Mouse (Mus musculus) limb, embryonic 11.5 days (tissue): ENCODE results near the gene Adgrf1. TPM values are rescaled to one million over a fixed set of nuclear protein-coding genes. Genes with fewer than 3 reads are reported as not detected.

Experiments
- ATAC-seq: fragments of 200-750 bp; cut with Nextera tagmentation; 2 replicates; pipeline ENCODE4 v1.8.0; 2017; ENCODE audit warnings: low read depth; ENCODE audit not compliant: insufficient number of reproducible peaks, low FRiP score, low TSS enrichment
- DNase-seq: peaks from one replicate; pipeline ENCODE4 v3.0.0-alpha.2; 2015; ENCODE audit warnings: low spot score
- H3K27ac ChIP-seq: fragments of 300-500 bp; sonication (generic); replicated peaks from 2 replicates; pipeline ENCODE4 v1.5.1; 2014; ENCODE audit warnings: low read depth, mild to moderate bottlenecking, low read length
- H3K27me3 ChIP-seq: fragments of 300-500 bp; sonication (generic); 2 replicates; pipeline ENCODE4 v1.6.1; 2014; ENCODE audit warnings: mild to moderate bottlenecking, low read length, mixed read lengths; ENCODE audit not compliant: control insufficient read depth, insufficient read depth
- H3K36me3 ChIP-seq: fragments of 300-500 bp; sonication (generic); 2 replicates; pipeline ENCODE4 v1.6.1; 2014; ENCODE audit warnings: mild to moderate bottlenecking, low read length, moderate library complexity, mixed read lengths; ENCODE audit not compliant: control insufficient read depth, insufficient read depth
- H3K4me1 ChIP-seq: fragments of 300-500 bp; sonication (generic); 2 replicates; pipeline ENCODE4 v1.6.1; 2014; ENCODE audit warnings: low read length, mixed read lengths; ENCODE audit not compliant: control insufficient read depth, insufficient read depth
- H3K4me2 ChIP-seq: fragments of 300-500 bp; sonication (generic); 2 replicates; pipeline ENCODE4 v1.6.1; 2014; ENCODE audit warnings: low read depth, mild to moderate bottlenecking, moderate library complexity; ENCODE audit not compliant: severe bottlenecking
- H3K4me3 ChIP-seq: fragments of 300-500 bp; sonication (generic); 2 replicates; pipeline ENCODE4 v1.5.1; 2014; ENCODE audit warnings: low read depth, low read length
- H3K9ac ChIP-seq: fragments of 300-500 bp; sonication (generic); 2 replicates; pipeline ENCODE4 v1.6.1; 2014; ENCODE audit warnings: mild to moderate bottlenecking, low read length
- H3K9me3 ChIP-seq: fragments of 300-500 bp; sonication (generic); 2 replicates; pipeline ENCODE4 v1.6.1; 2016; ENCODE audit warnings: low read length; ENCODE audit not compliant: control insufficient read depth
- WGBS: fragments of 180-500 bp; shearing (Covaris S2); extraction: QIAGEN DNeasy Blood & Tissue Kit; methylation state at CpG from one replicate; pipeline ENCODE4 v1.1.7; 2014; 5-methylcytosine and 5-hydroxymethylcytosine counted together
- polyA plus RNA-seq: library from polyadenylated mRNA; unstranded; fragments of >200 nt; fragmentation: Nextera tagmentation; extraction: Ambion mirVana; gene quantifications from 2 replicates; pipeline ENCODE4 v1.2.1, GENCODE M21; 2014

Gene Adgrf1
- polyA plus RNA-seq, 1 experiment from 2014 or later = not detected

DNA sequence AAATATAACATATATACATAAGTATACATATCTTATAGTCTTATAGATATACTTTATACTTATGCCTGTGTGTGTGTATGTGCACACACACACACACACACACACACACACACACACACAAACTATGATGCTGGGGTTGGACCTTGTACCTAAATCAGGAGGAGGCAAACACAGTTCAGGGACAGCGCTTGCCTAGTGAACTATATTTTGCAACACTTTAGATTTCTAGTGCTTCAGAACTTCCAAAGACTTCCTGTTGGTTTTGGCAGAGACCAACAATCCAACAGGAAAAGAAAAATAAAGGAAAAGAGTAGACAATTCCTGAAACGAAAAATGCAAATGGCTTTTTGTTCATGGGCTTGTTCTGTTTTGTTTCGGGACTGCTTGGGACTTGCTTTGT is 27.5 kb upstream of the Adgrf1 start:
- no peaks in the 10 kb centered on the region for H3K36me3 ChIP-seq
- DNase-seq = no peak
- no peak overlapping the region for H3K27ac ChIP-seq
- no peak overlapping the region for H3K4me2 ChIP-seq
- no peak for ATAC-seq
- no peak overlapping the region for H3K9ac ChIP-seq
- no peaks in the 10 kb centered on the region for H3K27me3 ChIP-seq
- H3K4me1 ChIP-seq = no peaks in the 10 kb centered on the region
- no peaks in the 10 kb centered on the region for H3K9me3 ChIP-seq
- 85% methylated on average over 3 of the region's 3 CpGs for WGBS
- H3K4me3 ChIP-seq = no peak overlapping the region

GRCm38 (mm10) chr17:43245364-43245763 is 24.8 kb upstream of the Adgrf1 start:
- Histone ChIP-seq H3K9ac (no peak overlapping the region), H3K4me2 (no peak overlapping the region), H3K9me3 (no peaks in the 10 kb centered on the region), H3K4me1 (no peaks in the 10 kb centered on the region), H3K36me3 (no peaks in the 10 kb centered on the region), H3K27me3 (no peaks in the 10 kb centered on the region), H3K27ac (no peak overlapping the region), H3K4me3 (no peak overlapping the region)
- WGBS = 84% methylated on average over 6 of the region's 6 CpGs
- DNase-seq = no peak
- no peak for ATAC-seq

- Histone ChIP-seq H3K27me3 (no peaks in the 10 kb centered on the region), H3K9ac (no peak overlapping the region), H3K36me3 (no peaks in the 10 kb centered on the region), H3K4me2 (no peak overlapping the region), H3K4me1 (no peaks in the 10 kb centered on the region), H3K27ac (no peak overlapping the region), H3K4me3 (no peak overlapping the region), H3K9me3 (no peaks in the 10 kb centered on the region)
- WGBS = 89% methylated on average over 3 of the region's 3 CpGs
- ATAC-seq (no peak), DNase-seq (no peak)
These were observed 22.9 kb upstream of the Adgrf1 start for GRCm38 (mm10) chr17:43247245-43247644.

DNA sequence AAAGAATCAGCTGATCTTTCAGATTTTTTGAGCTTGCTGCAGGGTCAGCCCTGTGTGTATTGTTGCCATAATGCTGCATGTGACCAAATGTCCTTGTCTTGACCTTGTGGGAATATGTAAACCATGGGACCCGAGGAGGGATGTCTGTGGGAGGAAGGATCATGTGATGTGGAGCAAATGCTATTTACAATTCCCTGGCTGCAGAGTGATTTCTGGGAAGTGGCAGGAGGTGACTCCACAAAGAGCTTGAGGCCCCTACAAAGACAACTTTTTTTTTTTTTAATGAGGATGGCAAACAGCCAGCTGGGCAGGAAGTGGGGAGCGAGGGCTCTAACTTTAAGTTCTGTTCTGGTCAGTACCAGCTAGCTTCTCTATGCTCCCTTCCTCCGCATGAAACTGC is 20.5 kb upstream of the Adgrf1 start:
- Histone ChIP-seq H3K4me1 (no peaks in the 10 kb centered on the region), H3K36me3 (no peaks in the 10 kb centered on the region), H3K9ac (no peak overlapping the region), H3K27ac (no peak overlapping the region), H3K9me3 (no peaks in the 10 kb centered on the region), H3K4me2 (no peak overlapping the region), H3K4me3 (no peak overlapping the region), H3K27me3 (no peaks in the 10 kb centered on the region)
- 59% methylated on average over 3 of the region's 3 CpGs for WGBS
- ATAC-seq (no peak), DNase-seq (no peak)

DNA sequence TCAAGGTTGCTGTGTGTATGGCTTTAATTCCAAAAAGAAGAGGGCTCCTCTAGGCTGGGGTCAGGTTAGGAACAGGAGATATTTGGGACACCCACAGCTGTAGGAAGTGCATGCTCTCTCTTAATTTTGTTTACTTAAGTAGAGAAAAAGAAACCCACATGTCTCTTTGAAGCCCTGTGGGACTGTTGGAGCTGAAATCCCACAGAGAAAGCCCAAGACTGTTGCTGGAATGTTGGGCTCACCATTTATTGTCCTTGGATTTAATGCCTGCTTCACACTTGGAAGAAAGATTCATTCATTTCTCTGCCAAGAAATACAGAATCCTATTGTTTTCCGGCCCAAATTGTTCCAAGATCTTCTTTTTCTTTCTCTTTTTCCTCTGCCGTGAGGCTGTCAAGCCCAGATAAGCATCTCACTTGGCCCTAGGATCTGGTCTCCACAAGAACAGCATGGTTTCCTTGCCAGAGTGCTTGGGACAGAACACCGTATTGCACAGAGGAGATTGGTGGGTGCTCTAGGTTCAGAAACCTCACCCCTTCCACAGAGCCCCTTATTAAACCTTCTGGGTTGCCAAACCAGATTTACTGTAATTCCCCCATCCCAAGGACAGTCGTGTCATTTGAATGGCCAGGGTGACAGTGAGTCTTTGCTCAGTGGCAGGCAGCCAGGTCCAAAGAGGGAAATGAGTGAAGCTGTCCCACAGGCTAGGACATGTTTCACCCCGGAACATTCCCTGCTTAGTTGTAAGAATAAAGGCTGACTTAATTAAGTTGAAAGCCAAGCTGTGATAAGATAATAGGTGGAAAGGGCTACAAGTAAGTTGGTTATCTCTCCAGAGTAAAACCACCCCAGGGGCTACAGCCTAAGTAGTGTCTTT is 18.6 kb upstream of the Adgrf1 start:
- Histone ChIP-seq H3K27me3 (no peaks in the 10 kb centered on the region), H3K4me1 (no peaks in the 10 kb centered on the region), H3K9ac (no peak overlapping the region), H3K36me3 (no peaks in the 10 kb centered on the region), H3K4me2 (no peak overlapping the region), H3K9me3 (no peaks in the 10 kb centered on the region), H3K4me3 (no peak overlapping the region), H3K27ac (no peak overlapping the region)
- no peak for DNase-seq
- no peak for ATAC-seq
- 75% methylated on average over 5 of the region's 5 CpGs for WGBS

DNA sequence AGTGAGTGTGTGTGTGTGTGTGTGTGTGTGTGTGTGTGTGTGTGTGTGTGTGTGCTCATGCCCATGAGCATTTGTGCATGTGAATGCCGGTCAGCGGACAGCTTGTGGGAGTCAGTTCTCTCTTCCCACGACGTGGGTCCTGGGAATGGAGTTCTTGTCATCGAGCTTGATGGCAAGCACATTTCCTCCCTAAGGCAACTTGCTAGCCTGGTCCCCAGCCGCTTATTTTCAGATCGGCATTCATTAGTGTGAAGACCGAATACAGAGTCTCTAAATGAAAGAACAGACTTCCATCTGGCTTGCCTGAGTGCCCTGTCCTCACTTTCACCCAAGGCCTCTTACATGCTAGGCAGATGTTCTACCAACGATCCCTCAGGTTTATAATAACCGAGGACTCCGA is 17.3 kb upstream of the Adgrf1 start:
- DNase-seq = no peak
- 83% methylated on average over 11 of the region's 11 CpGs for WGBS

DNA sequence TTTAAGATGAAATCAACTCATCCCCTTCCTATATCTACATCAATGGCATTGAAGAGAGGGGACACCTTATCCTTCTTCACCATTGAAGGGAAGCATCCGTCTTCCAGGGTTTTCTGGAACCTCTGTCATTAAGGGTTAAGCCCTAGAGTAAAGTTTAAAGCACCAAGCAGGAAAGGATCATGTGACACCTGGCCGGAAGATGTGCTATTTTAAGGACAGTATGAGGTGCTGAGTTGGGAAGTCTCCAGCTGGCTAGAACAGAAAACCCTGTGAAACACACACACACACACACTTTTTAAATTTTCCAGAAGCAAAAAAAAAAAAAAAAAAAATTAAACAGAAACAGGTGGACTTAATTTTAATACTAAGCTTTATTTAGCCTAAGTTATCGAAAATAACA is 15.9 kb upstream of the Adgrf1 start:
- Histone ChIP-seq H3K9me3 (no peaks in the 10 kb centered on the region), H3K4me1 (no peaks in the 10 kb centered on the region), H3K4me3 (no peak overlapping the region), H3K36me3 (no peaks in the 10 kb centered on the region), H3K27me3 (no peaks in the 10 kb centered on the region), H3K4me2 (no peak overlapping the region), H3K9ac (no peak overlapping the region), H3K27ac (no peak overlapping the region)
- ATAC-seq (no peak), DNase-seq (no peak)
- WGBS = 56% methylated on average over 3 of the region's 3 CpGs

More for the DNA sequence above, 17.3 kb upstream of the Adgrf1 start:
- H3K4me3 ChIP-seq = no peak overlapping the region
- no peaks in the 10 kb centered on the region for H3K36me3 ChIP-seq
- H3K4me1 ChIP-seq = no peaks in the 10 kb centered on the region
- H3K9me3 ChIP-seq = no peaks in the 10 kb centered on the region
- H3K27ac ChIP-seq = no peak overlapping the region
- H3K9ac ChIP-seq = no peak overlapping the region
- no peak for ATAC-seq
- no peak overlapping the region for H3K4me2 ChIP-seq
- H3K27me3 ChIP-seq = no peaks in the 10 kb centered on the region

DNA sequence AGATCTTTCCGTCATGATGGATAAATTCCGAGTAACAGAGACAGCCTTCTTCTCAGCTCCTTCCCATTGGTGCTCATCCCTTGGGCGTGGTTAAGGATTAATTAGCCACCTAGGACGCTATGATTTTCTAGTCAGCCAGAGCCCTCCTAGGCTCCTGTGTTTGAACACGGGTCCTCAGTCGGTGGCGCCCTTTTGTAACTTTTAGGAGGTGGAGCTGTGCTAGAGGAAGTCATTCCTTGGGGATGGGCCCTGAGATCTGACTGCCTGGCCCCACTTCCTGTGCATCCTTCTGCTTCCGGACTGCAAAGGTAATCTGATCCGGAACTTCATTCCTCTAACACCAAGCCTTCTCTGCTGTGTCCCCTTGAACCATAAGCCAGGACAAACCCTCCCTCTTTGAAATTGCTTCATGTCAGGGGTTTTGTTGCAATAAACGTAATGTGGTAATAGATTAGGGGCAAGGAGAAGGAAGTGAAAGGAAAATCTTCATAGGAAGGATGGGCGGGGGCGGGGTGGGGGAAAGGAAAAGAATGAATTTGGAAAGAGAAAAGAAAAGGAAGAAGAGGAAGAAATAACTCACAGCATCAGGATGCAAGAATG is 13.5 kb upstream of the Adgrf1 start:
- 74% methylated on average over 12 of the region's 12 CpGs for WGBS
- no peaks in the 10 kb centered on the region for H3K9me3 ChIP-seq
- H3K4me2 ChIP-seq = no peak overlapping the region
- no peaks in the 10 kb centered on the region for H3K36me3 ChIP-seq
- H3K4me3 ChIP-seq = no peak overlapping the region
- H3K27ac ChIP-seq = no peak overlapping the region
- no peaks in the 10 kb centered on the region for H3K27me3 ChIP-seq
- no peak overlapping the region for H3K9ac ChIP-seq
- ATAC-seq (no peak), DNase-seq (no peak)
- no peaks in the 10 kb centered on the region for H3K4me1 ChIP-seq
